Mouse (Mus musculus): ENCODE results near the gene Bysl. TPM values are rescaled to one million over a fixed set of nuclear protein-coding genes. Genes with fewer than 3 reads are reported as not detected.
A peak's percentile ranks its signal among the peaks of the same experiment; 100 is the strongest.
"Not testable (repeated sequence)": the region's sequence is repeated elsewhere in the genome, so short reads cannot be mapped to it uniquely, and the experiment has no call there.

The Bysl gene
- 9.9 and 10.4 TPM in 2 replicates for polyA plus RNA-seq (2015; fragmentation: Nextera tagmentation; extraction: Ambion mirVana)

DNA sequence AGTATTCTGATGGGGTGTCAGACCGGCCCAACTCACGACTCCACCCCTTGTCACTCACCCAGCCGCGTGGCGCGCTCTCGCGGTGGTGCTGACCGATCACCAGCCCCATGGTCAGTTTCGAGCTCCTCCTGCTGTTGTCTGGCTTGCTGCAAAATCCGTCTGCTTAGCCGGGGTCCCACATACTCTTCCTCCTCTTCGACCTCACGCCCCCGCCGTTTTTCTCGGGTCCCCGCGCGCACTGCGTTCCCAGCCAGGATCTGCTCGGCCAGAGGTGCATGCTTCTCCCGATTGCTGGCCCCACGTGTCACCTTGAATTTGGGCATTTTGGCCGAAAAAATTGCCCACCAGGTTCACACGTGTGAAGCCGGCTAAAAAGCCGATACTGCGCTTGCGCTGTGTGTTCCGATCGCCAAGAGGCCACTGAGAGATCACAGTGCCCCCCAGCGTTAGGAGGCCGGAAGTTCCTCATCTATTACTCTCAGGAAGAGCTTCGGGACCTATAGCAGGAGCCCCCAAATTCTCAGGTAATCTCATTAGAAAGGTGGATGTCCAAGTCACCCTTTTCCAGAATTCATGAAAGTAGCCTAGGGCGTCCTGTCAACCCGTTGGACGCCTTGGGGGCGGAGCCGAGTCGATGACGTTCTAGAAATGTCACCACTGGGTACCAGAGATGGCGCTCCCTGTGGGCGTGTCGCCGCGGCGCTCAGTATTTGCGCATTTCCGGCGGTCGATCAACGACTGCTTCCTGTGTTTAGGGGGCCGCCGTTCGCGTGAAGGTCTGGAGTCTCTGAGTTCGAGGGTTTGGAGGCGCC lies at the start of gene Bysl, which contains the start of the genes Med20 and Gm20517:
TSS of gene Bysl (minus strand) at position 644 of the 812 bp plus-strand sequence.
TSS of gene Med20 (plus strand) at position 734 of the 812 bp plus-strand sequence.
TSS of gene Gm20517 (plus strand) at position 741 of the 812 bp plus-strand sequence.
- DNase-seq (ENCODE audit: low spot score) (peak; percentile 97), ATAC-seq (peak; percentile 96)
- Histone ChIP-seq H3K27ac (ENCODE audit: low read length) (peak within 1 kb of the TSS; percentile 75), H3K4me2 (replicated peaks; ENCODE audit: low read depth, low read length) (peak within 1 kb of the TSS; percentile 91), H3K27me3 (replicated peaks; ENCODE audit: insufficient read depth, low read length) (no peaks in the 10 kb centered on the region), H3K9me3 (ENCODE audit: low read length) (no peaks in the 10 kb centered on the region), H3K9ac (replicated peaks; ENCODE audit: low read depth) (peak within 1 kb of the TSS; percentile 77), H3K4me3 (ENCODE audit: low read depth, low read length) (peak within 1 kb of the TSS; percentile 80), H3K4me1 (ENCODE audit: insufficient read depth, low read depth, low read length) (peaks cover 16% of the 10 kb centered on the region; the same call in 1 of the 2 replicates), H3K36me3 (ENCODE audit: insufficient read depth, low read length) (no peaks in the 10 kb centered on the region)
- under 1% methylated on average over 59 of the region's 59 CpGs for WGBS
- TF ChIP-seq EP300 (IDR thresholded peaks at IDR 0.05) (peak; percentile 81), CTCF (IDR thresholded peaks at IDR 0.05) (peak; percentile 84)

DNA sequence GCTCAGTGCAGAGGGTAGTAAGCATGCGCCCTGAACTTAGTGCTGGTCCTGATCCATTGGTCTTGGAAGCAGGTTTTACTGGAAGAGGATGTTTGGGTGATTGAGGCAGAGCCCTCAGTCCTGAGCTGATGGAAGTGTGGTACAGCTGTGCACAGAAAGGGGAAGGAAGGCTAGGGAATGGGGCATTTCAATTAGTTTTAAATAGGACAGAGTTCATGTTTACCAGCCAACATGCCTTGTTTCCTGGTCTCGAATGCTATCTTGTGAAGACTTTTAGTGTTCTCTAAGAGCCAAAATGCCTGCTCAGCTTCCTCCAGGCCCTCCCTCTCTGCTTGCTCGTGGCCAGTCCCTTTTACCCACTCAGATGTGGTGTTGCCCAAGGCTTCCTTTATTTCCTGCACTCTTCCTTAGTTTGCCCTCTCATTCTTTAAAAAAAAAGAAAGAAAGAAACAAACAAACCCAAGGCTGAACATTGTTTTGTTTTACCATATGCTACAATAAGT lies 47.5 kb upstream of the Bysl start:
- H3K9me3 ChIP-seq (ENCODE audit: low read length): no peaks in the 10 kb centered on the region
- no peaks in the 10 kb centered on the region for H3K36me3 ChIP-seq (ENCODE audit: insufficient read depth, low read length)
- H3K9ac ChIP-seq (replicated peaks; ENCODE audit: low read depth): no peak overlapping the region
- H3K4me1 ChIP-seq (ENCODE audit: insufficient read depth, low read depth, low read length): no peaks in the 10 kb centered on the region
- H3K4me2 ChIP-seq (replicated peaks; ENCODE audit: low read depth, low read length): no peak overlapping the region
- H3K4me3 ChIP-seq (ENCODE audit: low read depth, low read length): no peak overlapping the region
- ATAC-seq: no peak
- no peak overlapping the region for H3K27ac ChIP-seq (ENCODE audit: low read length)
- no peaks in the 10 kb centered on the region for H3K27me3 ChIP-seq (replicated peaks; ENCODE audit: insufficient read depth, low read length)
- DNase-seq (ENCODE audit: low spot score): no peak
- 73% methylated on average over 3 of the region's 3 CpGs for WGBS
- TF ChIP-seq CTCF (IDR thresholded peaks at IDR 0.05): no peak
- TF ChIP-seq EP300 (IDR thresholded peaks at IDR 0.05): no peak

DNA sequence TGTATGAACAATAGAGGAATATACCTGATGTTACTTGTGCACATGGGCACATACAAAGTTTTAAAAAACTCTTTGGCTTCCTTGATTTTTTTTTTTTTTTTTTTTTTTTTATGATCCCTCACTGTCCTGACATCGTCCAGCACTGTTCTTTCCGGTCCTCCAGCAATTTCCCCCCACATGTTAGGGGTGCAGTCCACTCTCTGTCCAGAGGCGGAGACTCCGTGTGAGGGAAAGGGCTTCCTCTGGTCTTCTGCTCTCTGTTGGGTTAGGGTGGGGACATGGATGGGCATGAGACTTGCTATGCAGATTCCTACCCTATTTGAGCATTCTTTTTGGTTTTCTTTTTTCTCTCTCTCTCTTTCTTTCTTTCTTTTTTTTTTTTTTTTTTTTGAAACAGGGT lies 46.6 kb upstream of the Bysl start:
- no peaks in the 10 kb centered on the region for H3K4me1 ChIP-seq (ENCODE audit: insufficient read depth, low read depth, low read length)
- no peaks in the 10 kb centered on the region for H3K9me3 ChIP-seq (ENCODE audit: low read length)
- 76% methylated on average over 4 of the region's 4 CpGs for WGBS
- no peak overlapping the region for H3K27ac ChIP-seq (ENCODE audit: low read length)
- H3K27me3 ChIP-seq (replicated peaks; ENCODE audit: insufficient read depth, low read length): no peaks in the 10 kb centered on the region
- no peak overlapping the region for H3K9ac ChIP-seq (replicated peaks; ENCODE audit: low read depth)
- H3K36me3 ChIP-seq (ENCODE audit: insufficient read depth, low read length): no peaks in the 10 kb centered on the region
- no peak for TF ChIP-seq EP300 (IDR thresholded peaks at IDR 0.05)
- TF ChIP-seq CTCF (IDR thresholded peaks at IDR 0.05): peak; percentile 21
- DNase-seq (ENCODE audit: low spot score) (no peak), ATAC-seq (no peak)
- no peak overlapping the region for H3K4me2 ChIP-seq (replicated peaks; ENCODE audit: low read depth, low read length)
- H3K4me3 ChIP-seq (ENCODE audit: low read depth, low read length): no peak overlapping the region

DNA sequence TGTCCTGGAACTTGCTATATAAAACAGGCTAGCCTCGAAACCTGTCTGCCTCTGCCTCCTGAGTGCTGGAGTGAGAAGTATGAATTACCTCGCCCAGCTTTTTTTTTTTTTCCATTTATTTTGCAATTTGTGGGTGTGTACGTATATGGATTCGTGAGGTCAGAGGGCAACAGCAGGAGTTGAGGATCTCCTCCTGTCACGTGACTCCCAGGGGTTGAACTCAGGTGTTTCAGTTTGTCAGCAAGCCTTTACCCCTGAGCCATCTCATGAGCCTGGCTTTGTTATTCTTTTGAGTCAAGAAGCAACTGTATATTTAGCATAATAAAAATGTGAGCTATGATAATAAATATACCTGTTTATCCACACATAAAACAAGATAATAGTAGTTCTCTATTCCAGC lies 44.4 kb upstream of the Bysl start:
- WGBS: 66% methylated on average over 5 of the region's 5 CpGs
- H3K36me3 ChIP-seq (ENCODE audit: insufficient read depth, low read length): no peaks in the 10 kb centered on the region
- TF ChIP-seq EP300 (IDR thresholded peaks at IDR 0.05): no peak
- no peak for TF ChIP-seq CTCF (IDR thresholded peaks at IDR 0.05)
- H3K9ac ChIP-seq (replicated peaks; ENCODE audit: low read depth): no peak overlapping the region
- no peaks in the 10 kb centered on the region for H3K4me1 ChIP-seq (ENCODE audit: insufficient read depth, low read depth, low read length)
- no peak overlapping the region for H3K4me2 ChIP-seq (replicated peaks; ENCODE audit: low read depth, low read length)
- no peak for ATAC-seq
- H3K27me3 ChIP-seq (replicated peaks; ENCODE audit: insufficient read depth, low read length): no peaks in the 10 kb centered on the region
- no peak for DNase-seq (ENCODE audit: low spot score)
- H3K27ac ChIP-seq (ENCODE audit: low read length): no peak overlapping the region
- no peaks in the 10 kb centered on the region for H3K9me3 ChIP-seq (ENCODE audit: low read length)
- no peak overlapping the region for H3K4me3 ChIP-seq (ENCODE audit: low read depth, low read length)

DNA sequence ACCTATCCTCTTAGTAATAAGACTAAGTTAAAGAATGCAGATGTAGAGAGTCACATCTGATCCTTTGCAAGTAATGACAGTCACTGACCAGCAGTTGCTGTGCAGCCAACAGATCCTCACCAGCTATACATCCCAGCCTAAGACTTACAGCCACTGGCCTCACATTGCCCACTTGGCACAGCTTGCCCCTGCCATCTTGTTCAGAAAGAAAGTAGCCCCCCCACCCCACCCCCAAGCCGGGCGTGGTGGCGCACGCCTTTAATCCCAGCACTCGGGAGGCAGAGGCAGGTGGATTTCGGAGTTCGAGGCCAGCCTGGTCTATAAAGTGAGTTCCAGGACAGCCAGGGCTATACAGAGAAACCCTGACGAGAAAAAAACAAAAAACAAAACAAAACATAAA lies 43.1 kb upstream of the Bysl start:
- not testable (repeated sequence) for H3K9ac ChIP-seq (replicated peaks; ENCODE audit: low read depth); ATAC-seq; H3K27ac ChIP-seq (ENCODE audit: low read length)

DNA sequence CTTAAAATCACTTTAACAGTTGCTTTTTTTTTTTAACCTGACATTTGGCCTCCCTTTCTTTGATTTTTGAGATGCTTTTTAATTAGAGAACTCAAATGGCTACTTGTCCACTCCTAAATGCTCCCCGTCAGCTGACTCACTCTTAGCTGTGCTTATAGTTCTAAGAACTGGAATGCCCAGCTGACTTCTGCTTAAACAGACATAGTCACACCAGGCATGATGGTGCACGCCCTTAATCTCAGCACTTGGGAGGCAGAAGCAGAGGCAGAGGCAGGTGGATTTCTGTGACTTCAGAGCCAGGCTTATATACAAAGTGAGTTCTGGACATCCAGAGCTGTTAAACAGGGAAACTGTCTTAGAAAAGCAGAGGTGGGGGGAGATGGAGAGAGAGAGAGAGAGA lies 40.7 kb upstream of the Bysl start:
- Histone ChIP-seq H3K9ac (replicated peaks; ENCODE audit: low read depth) (no peak overlapping the region), H3K27me3 (replicated peaks; ENCODE audit: insufficient read depth, low read length) (no peaks in the 10 kb centered on the region), H3K4me3 (ENCODE audit: low read depth, low read length) (no peak overlapping the region), H3K27ac (ENCODE audit: low read length) (no peak overlapping the region), H3K9me3 (ENCODE audit: low read length) (no peaks in the 10 kb centered on the region), H3K4me2 (replicated peaks; ENCODE audit: low read depth, low read length) (no peak overlapping the region), H3K36me3 (ENCODE audit: insufficient read depth, low read length) (no peaks in the 10 kb centered on the region), H3K4me1 (ENCODE audit: insufficient read depth, low read depth, low read length) (no peaks in the 10 kb centered on the region)
- ATAC-seq (no peak), DNase-seq (ENCODE audit: low spot score) (no peak)
- 79% methylated on average over 2 of the region's 2 CpGs for WGBS
- TF ChIP-seq EP300 (IDR thresholded peaks at IDR 0.05): no peak
- TF ChIP-seq CTCF (IDR thresholded peaks at IDR 0.05): no peak

More for the DNA sequence above, 43.1 kb upstream of the Bysl start:
- not testable (repeated sequence) for H3K27me3 ChIP-seq (replicated peaks; ENCODE audit: insufficient read depth, low read length); H3K9me3 ChIP-seq (ENCODE audit: low read length); DNase-seq (ENCODE audit: low spot score); H3K36me3 ChIP-seq (ENCODE audit: insufficient read depth, low read length); H3K4me2 ChIP-seq (replicated peaks; ENCODE audit: low read depth, low read length); H3K4me3 ChIP-seq (ENCODE audit: low read depth, low read length); H3K4me1 ChIP-seq (ENCODE audit: insufficient read depth, low read depth, low read length)
- WGBS: 95% methylated on average over 8 of the region's 8 CpGs
